Mouse (Mus musculus) midbrain, embryonic 14.5 days (tissue): Measurements from ENCODE around the gene Stambp. TPM values are rescaled to one million over a fixed set of nuclear protein-coding genes. Genes with fewer than 3 reads are reported as not detected.
A peak's percentile ranks its signal among the peaks of the same experiment; 100 is the strongest.

ENCODE experiments used
- ATAC-seq: fragments of 200-750 bp; cut with Nextera tagmentation; 2 replicates; pipeline ENCODE4 v1.8.0; 2017; ENCODE audit warnings: moderate number of reproducible peaks, moderate library complexity; ENCODE audit not compliant: low FRiP score, low TSS enrichment
- DNase-seq: peaks from one replicate; pipeline ENCODE4 v3.0.0-alpha.2; 2015
- H3K27ac ChIP-seq: fragments of 300-500 bp; sonication (generic); replicated peaks from 2 replicates; pipeline ENCODE4 v1.5.1; 2014; ENCODE audit warnings: mild to moderate bottlenecking, low read depth, low read length, moderate library complexity
- H3K27me3 ChIP-seq: fragments of 300-500 bp; sonication (generic); 2 replicates; pipeline ENCODE4 v1.6.1; 2014; ENCODE audit warnings: low read length, control low read depth, mixed read lengths; ENCODE audit not compliant: control insufficient read depth, insufficient read depth
- H3K36me3 ChIP-seq: fragments of 300-500 bp; sonication (generic); 2 replicates; pipeline ENCODE4 v1.6.1; 2014; ENCODE audit warnings: low read length, control low read depth; ENCODE audit not compliant: control insufficient read depth, insufficient read depth
- H3K4me1 ChIP-seq: fragments of 300-500 bp; sonication (generic); 2 replicates; pipeline ENCODE4 v1.6.1; 2014; ENCODE audit warnings: mild to moderate bottlenecking, antibody characterized with exemption, low read length, control low read depth; ENCODE audit not compliant: control insufficient read depth, insufficient read depth
- H3K4me2 ChIP-seq: fragments of 300-500 bp; sonication (generic); 2 replicates; pipeline ENCODE4 v1.6.1; 2014; ENCODE audit warnings: mild to moderate bottlenecking, low read length, moderate library complexity
- H3K4me3 ChIP-seq: fragments of 300-500 bp; sonication (generic); replicated peaks from 2 replicates; pipeline ENCODE4 v1.5.1; 2014; ENCODE audit warnings: low read depth, low read length
- H3K9ac ChIP-seq: fragments of 300-500 bp; sonication (generic); replicated peaks from 2 replicates; pipeline ENCODE4 v1.6.1; 2014; ENCODE audit warnings: mild to moderate bottlenecking, low read length, moderate library complexity
- H3K9me3 ChIP-seq: fragments of 300-500 bp; sonication (generic); 2 replicates; pipeline ENCODE4 v1.6.1; 2016; ENCODE audit warnings: low read length, control low read depth, mixed read lengths; ENCODE audit not compliant: control insufficient read depth
- WGBS: fragments of 180-500 bp; shearing (Covaris S2); extraction: QIAGEN DNeasy Blood & Tissue Kit; methylation state at CpG from one replicate; pipeline ENCODE4 v1.1.7; 2014; 5-methylcytosine and 5-hydroxymethylcytosine counted together
- polyA plus RNA-seq: library from polyadenylated mRNA; unstranded; fragments of >200 nt; fragmentation: Nextera tagmentation; extraction: Ambion mirVana; gene quantifications from 2 replicates; pipeline ENCODE4 v1.2.1, GENCODE M21; 2014

Gene Stambp
- polyA plus RNA-seq = 63.6 and 64.4 TPM in 2 replicates

GRCm38 (mm10) chr6:83572671-83573070, at the start of gene Stambp:
Gene Stambp, minus strand, starts transcription at chr6:83572729.
- Histone ChIP-seq H3K9ac (peak within 1 kb of the TSS; percentile 86), H3K4me3 (peak within 1 kb of the TSS; percentile 79), H3K27ac (peak within 1 kb of the TSS; percentile 90), H3K36me3 (peaks cover 11% of the 10 kb centered on the region; the same call in 1 of the 2 replicates), H3K4me1 (peaks cover 15% of the 10 kb centered on the region; the same call in 1 of the 2 replicates), H3K27me3 (no peaks in the 10 kb centered on the region), H3K9me3 (no peaks in the 10 kb centered on the region), H3K4me2 (peak within 1 kb of the TSS; percentile 93)
- DNase-seq = no peak
- WGBS = 0% methylated on average over 9 of the region's 11 CpGs
- ATAC-seq = peak; percentile 81

DNA sequence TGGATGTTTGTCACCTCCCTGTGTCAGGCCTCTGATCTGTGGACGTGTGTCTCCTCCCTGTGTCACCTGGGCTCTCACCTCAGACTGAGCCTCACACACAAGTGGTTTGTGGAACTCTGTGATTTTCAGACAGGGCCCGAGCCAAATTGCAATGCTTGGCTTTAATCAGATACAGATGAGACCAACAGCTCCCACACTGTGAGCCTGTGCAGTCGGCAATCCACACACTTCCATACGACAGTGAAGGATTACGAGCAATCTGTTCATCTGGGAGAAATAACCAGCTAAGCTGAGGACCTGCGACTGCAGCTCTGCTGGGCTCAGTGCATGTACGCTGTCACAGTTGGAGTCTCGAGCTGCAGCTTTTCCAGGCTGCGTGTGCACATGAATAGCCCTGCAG, 47.4 kb upstream of the Stambp start:
- Histone ChIP-seq H3K4me2 (no peak overlapping the region), H3K27ac (no peak overlapping the region), H3K4me3 (no peak overlapping the region), H3K9me3 (no peaks in the 10 kb centered on the region), H3K4me1 (no peaks in the 10 kb centered on the region), H3K27me3 (no peaks in the 10 kb centered on the region), H3K9ac (no peak overlapping the region), H3K36me3 (no peaks in the 10 kb centered on the region)
- WGBS = 65% methylated on average over 9 of the region's 9 CpGs
- no peak for DNase-seq
- no peak for ATAC-seq

DNA sequence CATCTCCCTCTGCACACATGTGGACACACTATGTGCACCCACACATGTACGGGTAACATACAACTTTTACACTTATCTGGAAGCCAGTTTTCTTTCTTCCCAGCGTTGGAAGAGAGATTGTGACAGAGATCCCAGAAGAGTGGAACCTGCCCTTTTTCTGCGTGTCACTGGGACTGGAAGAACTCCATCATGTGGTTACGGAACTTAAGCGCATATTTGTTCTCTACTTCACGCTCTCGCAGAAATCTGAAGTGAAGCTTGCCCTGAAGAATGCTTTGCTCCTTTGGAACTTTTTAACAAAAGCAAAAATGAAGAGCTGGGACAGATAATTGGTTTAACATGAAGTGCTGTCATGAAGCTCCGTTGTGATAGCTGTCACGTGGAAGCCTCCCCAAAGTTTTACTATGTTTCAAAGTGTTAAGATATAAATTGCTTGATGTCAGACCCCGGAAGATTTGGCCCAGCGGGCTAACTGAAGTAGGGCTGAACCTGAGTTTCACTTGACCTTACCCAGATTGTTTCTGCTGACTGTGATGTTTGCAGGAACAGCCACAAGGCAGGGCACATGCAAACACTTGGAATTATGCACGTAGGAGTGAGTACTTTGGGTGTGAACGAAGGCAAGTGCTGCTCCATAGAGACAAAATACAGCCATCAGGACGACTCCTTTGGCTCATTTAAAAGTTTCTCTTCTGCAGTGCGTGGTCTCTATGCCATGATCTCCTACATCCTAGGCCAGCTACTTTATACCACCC, 45.2 kb upstream of the Stambp start:
- no peaks in the 10 kb centered on the region for H3K9me3 ChIP-seq
- H3K4me1 ChIP-seq = no peaks in the 10 kb centered on the region
- no peak overlapping the region for H3K4me3 ChIP-seq
- no peak overlapping the region for H3K27ac ChIP-seq
- H3K4me2 ChIP-seq = no peak overlapping the region
- 84% methylated on average over 15 of the region's 15 CpGs for WGBS
- DNase-seq = no peak
- no peaks in the 10 kb centered on the region for H3K36me3 ChIP-seq
- no peak overlapping the region for H3K9ac ChIP-seq
- ATAC-seq = no peak
- H3K27me3 ChIP-seq = no peaks in the 10 kb centered on the region

- H3K36me3 ChIP-seq = no peaks in the 10 kb centered on the region
- H3K4me2 ChIP-seq = no peak overlapping the region
- H3K9me3 ChIP-seq = no peaks in the 10 kb centered on the region
- no peaks in the 10 kb centered on the region for H3K27me3 ChIP-seq
- ATAC-seq = no peak
- no peak for DNase-seq
- no peak overlapping the region for H3K4me3 ChIP-seq
- WGBS = 83% methylated on average over 5 of the region's 5 CpGs
- H3K27ac ChIP-seq = no peak overlapping the region
- no peak overlapping the region for H3K9ac ChIP-seq
- no peaks in the 10 kb centered on the region for H3K4me1 ChIP-seq
Observed at GRCm38 (mm10) chr6:83616512-83616911, 44.0 kb upstream of the Stambp start.

GRCm38 (mm10) chr6:83614469-83614868, 41.9 kb upstream of the Stambp start:
- Histone ChIP-seq H3K4me1 (no peaks in the 10 kb centered on the region), H3K4me2 (no peak overlapping the region), H3K27me3 (no peaks in the 10 kb centered on the region), H3K36me3 (no peaks in the 10 kb centered on the region), H3K27ac (no peak overlapping the region), H3K4me3 (no peak overlapping the region), H3K9ac (no peak overlapping the region), H3K9me3 (no peaks in the 10 kb centered on the region)
- 86% methylated on average over 4 of the region's 4 CpGs for WGBS
- DNase-seq (no peak), ATAC-seq (no peak)

DNA sequence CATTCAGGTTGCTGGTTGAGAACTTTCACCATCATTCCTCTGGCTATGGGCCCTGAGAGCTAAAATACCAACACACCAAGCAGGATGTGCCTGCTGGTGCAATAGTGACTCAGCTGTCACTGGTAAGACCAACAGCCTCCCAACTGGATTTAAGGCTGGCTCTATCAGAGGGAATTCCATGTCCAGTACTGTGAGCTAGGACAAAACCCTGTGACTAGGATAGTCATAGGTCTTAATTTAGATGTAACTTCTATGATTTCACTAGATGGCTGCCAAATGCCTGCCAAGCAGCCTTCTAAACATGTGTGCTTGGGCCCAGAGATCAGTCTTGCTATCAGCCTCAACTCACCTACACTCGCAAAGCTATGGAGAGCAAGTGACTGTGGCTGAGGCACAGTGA, 40.4 kb upstream of the Stambp start:
- Histone ChIP-seq H3K36me3 (no peaks in the 10 kb centered on the region), H3K27ac (no peak overlapping the region), H3K27me3 (no peaks in the 10 kb centered on the region), H3K4me2 (no peak overlapping the region), H3K4me3 (no peak overlapping the region), H3K9me3 (no peaks in the 10 kb centered on the region), H3K4me1 (no peaks in the 10 kb centered on the region), H3K9ac (no peak overlapping the region)
- 96% methylated on average over 1 of the region's 1 CpGs for WGBS
- no peak for DNase-seq
- no peak for ATAC-seq

DNA sequence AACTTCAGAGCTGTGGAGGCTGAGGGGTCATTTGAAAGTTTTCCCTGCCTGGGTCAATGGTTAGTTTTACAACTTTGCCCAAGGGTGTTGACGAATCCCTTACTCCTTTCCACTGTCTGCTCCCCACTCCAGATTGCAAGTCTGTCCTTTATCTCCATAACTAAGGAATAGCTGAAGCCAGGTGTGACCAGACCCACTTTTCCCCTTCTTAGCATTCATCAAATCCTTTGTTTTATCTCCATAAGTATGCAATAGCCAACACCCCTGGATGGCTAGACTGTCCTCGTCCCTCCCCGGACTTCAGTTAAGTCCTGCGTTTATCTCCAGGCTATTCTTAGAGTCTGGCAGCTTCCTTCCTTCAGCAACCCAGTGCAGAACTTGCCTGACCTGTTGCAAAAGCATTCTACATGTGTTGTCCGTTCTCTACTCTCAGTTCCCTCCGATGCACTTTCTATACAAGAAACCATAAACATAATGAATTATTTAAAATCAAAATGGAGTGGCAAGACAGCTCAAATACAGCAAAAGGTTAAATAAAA, 27.2 kb upstream of the Stambp start:
- Histone ChIP-seq H3K4me2 (peak overlapping the region; percentile 65; the same call in 1 of the 2 replicates), H3K9me3 (no peaks in the 10 kb centered on the region)
- WGBS = 85% methylated on average over 6 of the region's 6 CpGs

GRCm38 (mm10) chr6:83599060-83599550, 26.6 kb upstream of the Stambp start:
- H3K4me1 ChIP-seq = no peaks in the 10 kb centered on the region
- no peaks in the 10 kb centered on the region for H3K27me3 ChIP-seq
- ATAC-seq = 0 out of 2 replicates have a peak, but pooled peaks have one; percentile 27
- H3K9ac ChIP-seq = peak overlapping the region; percentile 62
- peak overlapping the region; percentile 45; the same call in 1 of the 2 replicates for H3K27ac ChIP-seq
- no peaks in the 10 kb centered on the region for H3K9me3 ChIP-seq
- peak overlapping the region; percentile 33 for H3K4me3 ChIP-seq
- 36% methylated on average over 24 of the region's 24 CpGs for WGBS
- H3K36me3 ChIP-seq = no peaks in the 10 kb centered on the region
- H3K4me2 ChIP-seq = peak overlapping the region; percentile 65
- peak; percentile 53 for DNase-seq

More for the DNA sequence above, 27.2 kb upstream of the Stambp start:
- Histone ChIP-seq H3K4me1 (no peaks in the 10 kb centered on the region), H3K27me3 (no peaks in the 10 kb centered on the region), H3K27ac (no peak overlapping the region), H3K36me3 (no peaks in the 10 kb centered on the region), H3K4me3 (no peak overlapping the region), H3K9ac (no peak overlapping the region)
- no peak for ATAC-seq
- DNase-seq = no peak
